Mouse (Mus musculus): ENCODE results near the gene Gosr2.

GRCm38 (mm10) chr11:103638790-103639189, 58.9 kb downstream of the Gosr2 start, which contains the start of gene Lyzl6:
- TF ChIP-seq CTCF (IDR thresholded peaks at IDR 0.05; ENCODE audit: control insufficient read depth, insufficient read depth, insufficient read length) (no peak), MAX (IDR thresholded peaks at IDR 0.05) (no peak)
